Mouse (Mus musculus) spleen, embryonic (tissue): Measurements from ENCODE around the gene Nono.

Experiments used
- CTCF ChIA-PET: fragments of 350-600 bp; sonication (Branson Sonifier 250); formaldehyde crosslinking; loops from one replicate; lab custom pipeline; 2022; lab: Charles Lee

The Nono gene

GRCm38 (mm10) chrX:101429142-101429949 is at the start of gene Nono:
TSS of gene Nono (plus strand) at chrX:101429318.
- CTCF ChIA-PET, result interaction anchor here (0.6 kb wide), 1 partner anchor 274 kb away, joined by 3 read pairs; no protein-coding TSS in a partner anchor

GRCm38 (mm10) chrX:101379744-101380143 is 49.4 kb upstream of the Nono start:
- CTCF ChIA-PET, result no interaction called here

GRCm38 (mm10) chrX:101383455-101383854 is 45.7 kb upstream of the Nono start:
- CTCF ChIA-PET, result no interaction called here

- CTCF ChIA-PET, result no interaction called here
These were observed 44.5 kb upstream of the Nono start for GRCm38 (mm10) chrX:101384439-101385137.

GRCm38 (mm10) chrX:101386222-101386621 is 42.9 kb upstream of the Nono start:
- CTCF ChIA-PET, result no interaction called here

- CTCF ChIA-PET, result no interaction called here
These were observed 40.1 kb upstream of the Nono start for GRCm38 (mm10) chrX:101388866-101389537.

- CTCF ChIA-PET, result no interaction called here
These were observed 34.8 kb upstream of the Nono start for GRCm38 (mm10) chrX:101394341-101394740.

GRCm38 (mm10) chrX:101396459-101396858 is 32.7 kb upstream of the Nono start:
- CTCF ChIA-PET, result no interaction called here

- CTCF ChIA-PET, result no interaction called here
These were observed 10.0 kb upstream of the Nono start for GRCm38 (mm10) chrX:101418946-101419724.

- CTCF ChIA-PET, result interaction anchor here (0.5 kb wide), 1 partner anchor 289 kb away, joined by 3 read pairs; no protein-coding TSS in a partner anchor
These were observed 9.1 kb upstream of the Nono start for GRCm38 (mm10) chrX:101419725-101420699.

- CTCF ChIA-PET, result interaction anchor here (0.5 kb wide), 1 partner anchor 290 kb away, joined by 3 read pairs; no protein-coding TSS in a partner anchor
These were observed 8.4 kb upstream of the Nono start, which contains the start of gene Zmym3 for GRCm38 (mm10) chrX:101420700-101421095. TSS of gene Zmym3 (minus strand) at chrX:101420849.

- CTCF ChIA-PET, result interaction anchor here (0.6 kb wide), 1 partner anchor 8 kb away, joined by 9 read pairs; no protein-coding TSS in a partner anchor
These were observed 5.7 kb upstream of the Nono start for GRCm38 (mm10) chrX:101423462-101423861.

GRCm38 (mm10) chrX:101427774-101428173 is 1.3 kb upstream of the Nono start:
- CTCF ChIA-PET, result no interaction called here

GRCm38 (mm10) chrX:101428785-101429141 is 355 bp upstream of the Nono start:
- CTCF ChIA-PET, result no interaction called here

- CTCF ChIA-PET, result interaction anchor here (0.6 kb wide), 1 partner anchor 274 kb away, joined by 3 read pairs; no protein-coding TSS in a partner anchor
These were observed 858 bp downstream of the Nono start for GRCm38 (mm10) chrX:101429976-101430375.

- CTCF ChIA-PET, result no interaction called here
These were observed 19.9 kb downstream of the Nono start, which contains the start of gene Itgb1bp2 for GRCm38 (mm10) chrX:101448886-101449475. TSS of gene Itgb1bp2 (plus strand) at chrX:101449088.

GRCm38 (mm10) chrX:101451147-101451546 is 22.0 kb downstream of the Nono start:
- CTCF ChIA-PET, result no interaction called here

- CTCF ChIA-PET, result no interaction called here
These were observed 22.5 kb downstream of the Nono start for GRCm38 (mm10) chrX:101451591-101451990.

- CTCF ChIA-PET, result no interaction called here
These were observed 43.1 kb downstream of the Nono start for GRCm38 (mm10) chrX:101472202-101472601.
